Mouse (Mus musculus): ENCODE measurements around the gene Tuba1c. TPM values are rescaled to one million over a fixed set of nuclear protein-coding genes. Genes with fewer than 3 reads are reported as not detected.

The Tuba1c gene
- 45.7 and 53.5 TPM in 2 replicates for polyA plus RNA-seq (2015; fragmentation: Nextera tagmentation; extraction: Ambion mirVana)

DNA sequence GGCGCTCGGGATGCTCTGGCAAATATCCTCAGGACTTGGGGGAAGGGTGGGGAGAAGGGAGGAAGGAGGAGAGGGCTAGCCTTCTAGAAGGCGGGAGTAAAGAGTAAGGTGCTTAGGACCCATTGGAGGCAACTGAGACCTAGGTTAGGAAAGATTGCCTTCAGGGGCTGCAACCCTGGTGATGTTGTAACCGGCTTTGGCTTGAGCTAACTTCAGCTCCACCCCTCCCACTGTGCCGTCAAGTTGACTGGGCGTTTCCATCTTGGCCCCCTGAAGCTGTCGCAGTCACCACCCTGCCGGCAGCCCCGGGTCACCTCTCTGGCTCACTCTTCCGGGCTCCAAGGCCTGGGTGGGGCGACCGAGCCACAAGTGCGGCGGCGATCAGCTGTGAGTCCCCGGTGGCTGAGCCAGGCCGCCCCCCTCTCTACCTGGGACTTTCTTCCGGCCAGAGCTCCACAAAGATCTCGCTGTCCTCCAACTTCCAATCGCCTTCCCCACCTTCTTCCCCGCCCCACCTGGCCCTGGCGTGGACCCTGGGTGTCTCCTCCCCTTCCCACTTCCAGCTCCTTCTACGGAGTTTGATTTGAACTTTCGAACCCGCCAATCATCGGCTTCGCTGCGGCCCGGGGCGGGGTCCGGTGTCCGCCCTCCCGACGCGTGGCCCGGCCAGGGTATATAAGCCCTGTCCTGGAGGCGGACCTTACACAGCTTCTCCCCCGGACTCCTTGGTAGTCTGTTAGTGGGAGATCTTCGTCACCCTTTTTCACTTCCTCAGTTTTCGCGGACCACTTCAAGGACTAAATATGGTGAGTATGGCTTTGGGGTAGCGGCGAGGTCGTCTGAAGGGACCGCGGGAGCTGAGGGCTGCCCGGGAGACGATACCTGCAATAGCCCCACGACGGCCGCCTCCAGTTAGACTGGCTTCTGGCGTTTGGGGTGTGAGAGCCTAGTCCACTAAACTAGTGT, at the start of gene Tuba1c:
TSS of gene Tuba1c (plus strand) at position 273 of the 966 bp plus-strand sequence.
- peak within 1 kb of the TSS; percentile 72 for H3K4me2 ChIP-seq (replicated peaks)
- WGBS: under 1% methylated on average over 52 of the region's 52 CpGs

DNA sequence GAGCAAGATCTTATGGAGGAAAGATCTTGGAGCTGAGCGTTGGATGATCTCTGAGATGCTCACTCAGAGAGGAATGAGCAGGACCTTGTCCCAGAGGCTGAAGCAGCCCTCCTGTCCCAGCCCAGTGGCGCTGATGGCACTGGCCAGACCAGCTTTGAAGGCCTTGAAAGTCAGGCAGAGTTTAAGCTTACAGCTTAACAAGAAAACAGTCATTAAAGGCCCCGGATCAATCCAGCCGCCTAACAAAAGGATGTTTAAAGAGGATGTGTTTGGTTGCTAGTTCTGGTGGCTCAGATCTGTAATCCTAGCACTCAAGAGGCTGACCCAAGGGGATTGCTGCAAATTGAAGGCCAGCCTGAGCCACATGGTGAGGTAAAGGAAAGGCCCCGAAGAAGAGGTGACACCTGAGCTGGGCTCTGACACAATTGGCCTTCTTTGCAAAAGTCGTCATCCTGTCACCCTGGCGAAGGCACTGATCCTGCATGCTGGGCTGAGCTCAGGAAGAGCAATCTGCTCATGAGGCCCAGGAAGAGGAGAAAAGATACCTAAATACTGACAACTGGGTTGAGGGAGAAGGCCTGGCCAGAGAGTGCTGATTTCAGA, 49.6 kb upstream of the Tuba1c start:
- Histone ChIP-seq H3K9ac (replicated peaks) (no peak overlapping the region), H3K36me3 (no peaks in the 10 kb centered on the region), H3K4me1 (peaks cover 51% of the 10 kb centered on the region), H3K27ac (replicated peaks) (no peak overlapping the region), H3K4me3 (no peak overlapping the region), H3K27me3 (no peaks in the 10 kb centered on the region), H3K9me3 (no peaks in the 10 kb centered on the region), H3K4me2 (replicated peaks) (no peak overlapping the region)
- WGBS: 36% methylated on average over 7 of the region's 7 CpGs
- ATAC-seq (replicated peaks): no peak

More for the DNA sequence above, at the start of gene Tuba1c:
- no peaks in the 10 kb centered on the region for H3K36me3 ChIP-seq
- H3K4me1 ChIP-seq: peaks cover 24% of the 10 kb centered on the region
- peak within 1 kb of the TSS; percentile 38 for H3K9ac ChIP-seq (replicated peaks)
- H3K4me3 ChIP-seq: peak within 1 kb of the TSS; percentile 44
- no peaks in the 10 kb centered on the region for H3K27me3 ChIP-seq
- H3K27ac ChIP-seq (replicated peaks): no peak within 1 kb of the TSS
- no peaks in the 10 kb centered on the region for H3K9me3 ChIP-seq
- ATAC-seq (replicated peaks): peak; percentile 76

DNA sequence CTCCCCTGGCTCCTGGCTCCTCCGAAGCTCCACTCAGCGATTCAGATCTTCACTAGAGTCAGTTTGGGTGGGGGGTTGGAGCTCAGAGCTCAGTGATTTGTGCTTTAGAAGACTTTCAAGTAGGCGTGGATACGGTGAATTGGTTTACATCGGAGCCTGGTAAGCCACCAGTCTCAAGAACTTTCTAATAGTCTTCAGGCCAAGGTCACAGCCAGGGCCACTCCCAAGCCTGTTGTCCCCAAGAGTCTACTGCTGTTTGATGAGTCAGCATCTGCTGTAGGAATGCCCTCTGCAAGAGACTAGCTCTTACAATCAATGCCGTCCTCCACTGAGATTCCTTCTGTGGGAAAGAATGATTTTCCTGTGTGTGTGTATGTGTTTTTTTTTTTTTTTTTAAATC, 47.6 kb upstream of the Tuba1c start:
- no peak overlapping the region for H3K9ac ChIP-seq (replicated peaks)
- H3K4me2 ChIP-seq (replicated peaks): no peak overlapping the region
- H3K36me3 ChIP-seq: no peaks in the 10 kb centered on the region
- no peak overlapping the region for H3K4me3 ChIP-seq
- WGBS: 85% methylated on average over 6 of the region's 6 CpGs
- peaks cover 61% of the 10 kb centered on the region for H3K4me1 ChIP-seq
- no peak for ATAC-seq (replicated peaks)
- no peaks in the 10 kb centered on the region for H3K27me3 ChIP-seq
- H3K27ac ChIP-seq (replicated peaks): peak overlapping the region; percentile 98
- no peaks in the 10 kb centered on the region for H3K9me3 ChIP-seq

DNA sequence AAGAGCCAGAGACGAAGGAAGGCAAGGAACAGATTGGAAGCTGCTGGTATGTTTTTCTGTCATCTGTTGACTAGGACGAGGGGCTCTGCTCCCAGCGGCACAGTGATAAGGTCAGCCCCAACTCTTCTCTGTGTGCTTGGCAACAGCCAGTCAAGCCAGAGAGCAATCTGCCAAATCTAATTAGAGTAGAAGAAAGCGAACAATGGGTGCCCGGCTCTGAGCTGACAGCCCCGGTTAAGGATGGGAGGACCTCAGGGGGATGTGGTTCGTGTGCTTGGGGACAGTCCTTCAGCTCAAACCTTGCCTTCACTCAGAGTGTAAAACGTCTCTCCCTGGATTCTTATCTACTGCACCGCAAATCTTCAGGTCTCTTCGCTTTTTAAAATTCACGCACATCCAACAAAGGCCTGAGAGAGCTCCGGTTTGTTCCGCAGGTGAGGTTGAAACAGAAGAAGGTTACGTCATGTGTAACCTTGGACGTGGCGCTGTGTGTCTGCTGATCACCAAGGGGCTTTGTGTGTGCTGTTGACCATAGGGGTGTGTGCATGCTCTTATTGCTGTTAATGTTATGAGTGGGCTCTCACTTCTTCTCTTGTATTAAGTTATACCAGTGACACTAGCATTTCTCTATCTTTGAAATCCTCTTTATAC, 46.1 kb upstream of the Tuba1c start:
- Histone ChIP-seq H3K9ac (replicated peaks) (peak overlapping the region; percentile 84), H3K36me3 (no peaks in the 10 kb centered on the region), H3K4me1 (peaks cover 61% of the 10 kb centered on the region), H3K9me3 (no peaks in the 10 kb centered on the region), H3K4me3 (peak overlapping the region; percentile 48), H3K4me2 (replicated peaks) (peak overlapping the region; percentile 56), H3K27me3 (no peaks in the 10 kb centered on the region), H3K27ac (replicated peaks) (peak overlapping the region; percentile 98)
- ATAC-seq (replicated peaks): peak; percentile 58
- WGBS: 14% methylated on average over 16 of the region's 16 CpGs

DNA sequence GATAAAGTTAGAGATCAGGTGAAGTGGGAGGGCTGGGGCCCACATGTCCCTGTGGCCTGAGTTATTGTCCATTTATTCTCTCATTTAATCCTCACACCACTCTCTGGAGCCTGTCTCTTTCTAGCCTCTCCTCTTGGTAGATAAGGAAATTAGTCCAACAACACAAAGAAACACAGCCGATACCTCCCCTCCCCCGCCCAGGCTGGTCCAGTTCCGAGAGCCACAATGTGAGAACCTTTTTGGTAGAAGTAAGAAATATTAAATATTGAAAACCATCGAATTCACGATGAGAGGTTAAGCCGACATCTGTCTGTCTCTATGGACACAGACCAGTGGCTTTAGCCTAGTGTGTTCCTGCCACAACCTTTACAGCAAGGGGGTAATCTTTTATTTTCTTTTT, 45.0 kb upstream of the Tuba1c start:
- Histone ChIP-seq H3K4me2 (replicated peaks) (peak overlapping the region; percentile 56), H3K27ac (replicated peaks) (peak overlapping the region; percentile 98), H3K4me1 (peaks cover 67% of the 10 kb centered on the region), H3K9ac (replicated peaks) (peak overlapping the region; percentile 84), H3K27me3 (no peaks in the 10 kb centered on the region), H3K4me3 (peak overlapping the region; percentile 48), H3K36me3 (no peaks in the 10 kb centered on the region), H3K9me3 (no peaks in the 10 kb centered on the region)
- WGBS: 30% methylated on average over 6 of the region's 6 CpGs
- no peak for ATAC-seq (replicated peaks)

DNA sequence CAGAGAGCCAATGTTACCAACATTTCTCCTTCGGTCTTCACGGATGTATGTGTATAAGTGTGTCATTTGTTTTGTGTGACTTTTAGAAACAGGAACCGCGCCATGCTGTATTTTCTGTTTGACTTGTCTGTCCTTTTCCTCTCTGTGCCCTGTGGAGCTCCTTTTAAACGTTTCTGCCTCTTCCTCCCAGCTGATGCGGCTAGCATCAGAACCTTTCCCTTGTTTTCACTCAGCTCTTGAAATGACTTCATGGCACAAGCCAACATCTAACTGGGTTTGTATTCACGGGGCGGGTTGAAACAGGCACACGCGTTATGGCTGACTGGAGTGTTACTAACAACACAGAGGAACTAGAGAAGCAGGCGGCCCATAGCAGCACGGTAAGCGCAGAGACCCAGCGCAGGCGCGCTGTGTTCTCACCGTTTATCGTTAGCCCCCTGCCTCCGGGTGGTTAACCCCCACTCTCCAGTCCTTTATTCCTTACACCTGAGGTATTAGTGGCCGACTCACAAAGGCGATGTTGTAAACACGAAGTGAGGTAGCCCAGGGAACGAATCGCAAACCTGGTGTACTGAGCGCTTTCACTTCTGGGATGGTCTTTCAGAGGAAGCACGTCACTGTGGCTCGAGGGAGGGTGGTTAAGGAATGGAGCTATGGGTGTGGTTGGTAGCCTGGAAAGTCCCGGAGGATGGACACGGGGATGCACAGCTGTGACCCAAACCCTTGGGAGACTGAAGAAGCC, 44.3 kb upstream of the Tuba1c start:
- no peaks in the 10 kb centered on the region for H3K27me3 ChIP-seq
- H3K9me3 ChIP-seq: no peaks in the 10 kb centered on the region
- no peaks in the 10 kb centered on the region for H3K36me3 ChIP-seq
- WGBS: 2% methylated on average over 29 of the region's 29 CpGs
- ATAC-seq (replicated peaks): peak; percentile 73
- H3K27ac ChIP-seq (replicated peaks): peak overlapping the region; percentile 98
- H3K4me2 ChIP-seq (replicated peaks): peak overlapping the region; percentile 56
- H3K9ac ChIP-seq (replicated peaks): peak overlapping the region; percentile 84
- H3K4me1 ChIP-seq: peaks cover 74% of the 10 kb centered on the region
- peak overlapping the region; percentile 48 for H3K4me3 ChIP-seq

DNA sequence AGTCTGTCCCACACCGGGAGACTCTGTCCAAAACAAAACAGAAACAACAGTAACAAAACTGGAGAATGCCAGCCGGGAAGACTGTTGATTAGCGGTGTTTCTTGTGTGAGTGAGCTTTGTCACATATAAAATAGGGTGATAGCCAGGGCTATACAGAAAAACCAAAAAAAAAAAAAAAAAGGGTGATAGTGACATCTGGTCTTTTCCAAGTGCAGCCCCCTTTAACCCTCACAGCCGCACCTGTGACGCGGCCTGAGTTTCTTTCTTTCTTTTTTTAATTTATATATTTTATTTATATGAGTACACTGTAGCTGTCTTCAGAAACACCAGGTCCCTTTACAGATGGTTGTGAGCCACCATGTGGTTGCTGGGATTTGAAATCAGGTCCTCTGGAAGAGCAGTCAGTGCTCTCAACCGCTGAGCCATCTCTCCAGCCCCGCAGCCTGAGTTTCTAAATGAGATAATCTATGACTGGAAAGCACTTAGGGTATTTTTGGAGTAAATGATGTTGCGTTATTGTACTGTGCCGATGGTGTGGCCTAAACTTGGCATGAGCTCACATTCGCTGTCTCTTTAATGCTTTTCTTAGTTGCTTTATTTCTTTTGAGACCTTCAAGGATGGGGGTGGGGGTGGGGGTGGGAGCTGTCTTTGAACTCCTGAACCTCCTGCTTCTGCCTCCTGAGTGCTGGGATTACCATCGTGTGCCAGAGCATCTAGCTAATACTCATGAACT, 43.5 kb upstream of the Tuba1c start:
- H3K4me1 ChIP-seq: peaks cover 82% of the 10 kb centered on the region
- H3K4me3 ChIP-seq: peak overlapping the region; percentile 48
- H3K36me3 ChIP-seq: no peaks in the 10 kb centered on the region
- 10% methylated on average over 12 of the region's 12 CpGs for WGBS
- H3K27me3 ChIP-seq: no peaks in the 10 kb centered on the region
- H3K9ac ChIP-seq (replicated peaks): peak overlapping the region; percentile 84
- H3K9me3 ChIP-seq: no peaks in the 10 kb centered on the region
- H3K27ac ChIP-seq (replicated peaks): peak overlapping the region; percentile 98
- no peak for ATAC-seq (replicated peaks)
- H3K4me2 ChIP-seq (replicated peaks): peak overlapping the region; percentile 56

DNA sequence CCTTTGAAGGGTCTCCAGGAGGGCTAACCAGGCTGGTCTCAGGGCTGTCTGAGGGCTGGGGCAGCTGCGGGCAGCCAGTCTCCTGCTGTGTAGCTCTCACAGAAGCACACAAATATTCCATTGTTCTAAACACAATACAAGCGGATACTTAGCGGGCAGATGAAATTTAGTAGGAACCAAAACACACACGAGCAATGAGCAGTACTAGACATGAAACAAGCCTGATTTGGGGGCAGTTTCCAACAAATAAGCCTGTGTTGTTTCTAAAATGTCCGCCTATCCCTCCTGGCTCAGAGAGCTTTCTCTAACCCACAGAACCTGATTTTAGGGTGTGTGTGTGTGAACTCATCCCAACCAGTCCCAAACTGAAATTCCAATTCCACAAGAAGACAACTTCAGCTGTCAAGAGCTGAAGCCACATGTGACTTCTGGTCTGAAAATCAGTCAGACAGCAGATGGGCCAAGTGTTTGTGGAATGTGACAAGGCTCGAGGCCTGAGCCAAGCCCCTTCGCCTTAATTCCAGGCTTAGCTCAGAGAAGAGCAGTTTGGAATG, 42.5 kb upstream of the Tuba1c start:
- Histone ChIP-seq H3K4me1 (peaks cover 88% of the 10 kb centered on the region), H3K4me2 (replicated peaks) (peak overlapping the region; percentile 56), H3K4me3 (peak overlapping the region; percentile 48), H3K27me3 (no peaks in the 10 kb centered on the region), H3K9me3 (no peaks in the 10 kb centered on the region), H3K9ac (replicated peaks) (peak overlapping the region; percentile 84), H3K36me3 (no peaks in the 10 kb centered on the region), H3K27ac (replicated peaks) (peak overlapping the region; percentile 98)
- WGBS: 6% methylated on average over 7 of the region's 7 CpGs
- ATAC-seq (replicated peaks): no peak

DNA sequence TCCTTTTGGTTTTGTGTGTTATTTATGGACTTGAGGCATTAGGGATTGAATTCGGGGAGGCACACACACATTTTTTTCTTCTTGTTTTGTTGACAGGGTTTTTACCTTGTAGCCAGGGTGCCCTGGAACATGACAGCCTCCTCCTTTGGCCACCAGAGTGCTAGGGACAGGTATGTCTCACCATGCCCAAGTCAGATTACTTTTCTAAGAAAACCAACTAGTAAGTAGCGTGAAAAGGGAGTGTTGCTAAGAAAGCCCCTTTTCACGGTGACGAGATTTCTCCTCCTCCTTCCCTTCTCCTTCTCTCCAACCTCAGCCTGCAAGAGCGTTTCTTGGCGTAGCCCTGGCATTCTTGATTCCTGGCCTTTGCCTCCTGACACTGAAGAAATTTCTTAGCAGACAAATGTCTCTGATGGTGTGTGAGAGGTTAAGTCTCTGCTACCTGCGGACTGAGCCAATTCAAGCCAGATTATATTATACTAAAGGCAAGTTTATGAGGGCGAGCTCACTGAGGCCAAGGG, 42.0 kb upstream of the Tuba1c start:
- WGBS: 26% methylated on average over 8 of the region's 8 CpGs
- Histone ChIP-seq H3K36me3 (no peaks in the 10 kb centered on the region), H3K4me2 (replicated peaks) (peak overlapping the region; percentile 56), H3K4me1 (peaks cover 88% of the 10 kb centered on the region), H3K4me3 (peak overlapping the region; percentile 48), H3K27ac (replicated peaks) (peak overlapping the region; percentile 98), H3K9me3 (no peaks in the 10 kb centered on the region), H3K27me3 (no peaks in the 10 kb centered on the region), H3K9ac (replicated peaks) (peak overlapping the region; percentile 84)
- ATAC-seq (replicated peaks): no peak

DNA sequence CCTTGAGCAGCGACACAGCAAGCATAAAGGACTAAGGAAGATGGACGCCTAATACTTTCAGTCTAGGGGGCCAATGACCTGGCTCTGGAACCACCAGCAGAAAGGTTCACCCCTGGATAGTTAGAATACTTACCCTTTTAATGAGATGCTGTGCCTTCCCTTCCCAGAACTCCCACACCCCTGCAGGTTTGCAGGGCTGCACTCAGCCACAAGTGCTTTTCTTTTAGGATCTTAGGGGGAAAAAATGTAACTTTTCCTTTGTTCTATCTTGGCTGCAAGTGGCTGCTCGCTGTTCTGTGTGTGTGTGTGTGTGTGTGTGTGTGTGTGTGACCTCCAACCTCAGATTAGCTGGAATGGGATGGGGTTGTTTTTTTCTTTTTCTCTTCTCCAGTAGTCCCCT, 40.9 kb upstream of the Tuba1c start:
- H3K4me2 ChIP-seq (replicated peaks): peak overlapping the region; percentile 56
- peaks cover 82% of the 10 kb centered on the region for H3K4me1 ChIP-seq
- 52% methylated on average over 3 of the region's 3 CpGs for WGBS
- ATAC-seq (replicated peaks): no peak
- H3K27me3 ChIP-seq: no peaks in the 10 kb centered on the region
- no peak overlapping the region for H3K4me3 ChIP-seq
- no peak overlapping the region for H3K9ac ChIP-seq (replicated peaks)
- peak overlapping the region; percentile 98 for H3K27ac ChIP-seq (replicated peaks)
- no peaks in the 10 kb centered on the region for H3K36me3 ChIP-seq
- no peaks in the 10 kb centered on the region for H3K9me3 ChIP-seq

Data from forebrain, embryonic 15.5 days (tissue).